Mouse (Mus musculus) frontal cortex, adult (tissue): Measurements from ENCODE around the gene Mat2a.
"Not testable (repeated sequence)": the region's sequence is repeated elsewhere in the genome, so short reads cannot be mapped to it uniquely, and the experiment has no call there.

Experiments used
- ATAC-seq: cut with Nextera tagmentation; 2 replicates; pipeline ENCODE4 v1.9.2; 2017; ENCODE audit warnings: mild to moderate bottlenecking, moderate library complexity, mixed read lengths; ENCODE audit not compliant: low TSS enrichment

Mat2a gene

DNA sequence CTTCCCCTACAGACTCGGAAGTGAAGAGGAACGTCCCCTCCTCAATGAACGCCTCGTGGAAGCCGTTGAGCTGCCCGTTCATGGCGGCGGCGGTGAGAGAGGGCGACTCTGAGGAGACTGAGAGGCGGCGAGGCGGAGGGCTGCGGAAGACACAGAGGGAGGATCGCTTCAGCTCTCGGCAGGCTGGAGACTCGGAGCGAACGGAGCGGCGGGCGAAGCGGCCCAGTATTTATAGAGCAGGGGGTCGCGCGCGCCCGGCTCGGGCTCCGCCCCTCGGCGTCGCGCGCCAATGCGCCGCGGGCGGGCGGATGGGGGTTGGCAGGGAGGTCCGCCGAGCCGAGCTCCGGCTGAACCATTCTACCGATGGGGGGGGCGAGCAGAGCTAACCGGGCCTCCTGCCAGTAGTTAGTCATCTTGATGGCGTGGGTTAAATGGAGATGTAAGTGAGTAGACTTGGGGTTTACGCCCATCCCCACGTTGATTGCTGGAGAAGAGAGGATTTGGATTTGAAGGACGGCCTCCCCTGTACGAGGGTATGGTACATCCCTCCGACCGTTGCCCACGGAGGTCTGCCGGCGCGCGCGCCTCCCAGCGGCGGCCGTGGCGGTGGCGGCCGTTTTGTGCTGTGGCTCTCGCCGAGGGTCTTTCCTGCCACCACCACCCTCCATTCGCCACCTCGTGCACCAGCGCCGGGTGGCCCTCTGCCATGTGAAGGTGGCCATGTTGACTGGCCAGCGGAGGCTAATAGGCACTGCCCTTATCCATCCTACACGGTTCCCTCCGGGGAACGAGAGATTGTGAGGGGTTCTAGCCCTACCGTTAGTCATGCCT is at the start of gene Mat2a:
Gene Mat2a, minus strand, starts transcription at position 204 of the 831 bp plus-strand sequence.
- ATAC-seq, result peak; percentile 85

GRCm38 (mm10) chr6:72488850-72489249 is 49.5 kb upstream of the Mat2a start:
- no peak for ATAC-seq

DNA sequence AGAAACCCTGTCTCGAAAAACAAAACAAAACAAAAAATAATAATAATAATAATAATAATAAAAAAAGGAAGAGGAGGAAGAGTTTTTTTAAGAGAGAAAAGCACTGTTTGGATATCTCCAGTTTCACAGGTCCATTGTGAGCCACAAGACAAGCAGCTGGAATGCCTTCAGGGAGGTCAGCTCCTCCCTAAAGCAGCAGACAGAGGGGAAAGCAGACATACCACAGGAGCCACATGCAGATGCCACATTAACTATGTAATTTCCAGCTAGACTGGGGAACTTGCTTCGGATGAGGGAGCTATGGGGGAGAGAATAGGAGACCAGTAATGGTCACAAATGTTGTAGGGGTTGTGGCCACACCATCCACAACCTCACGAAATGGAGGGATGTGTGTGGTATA is 47.9 kb upstream of the Mat2a start:
- ATAC-seq, result no peak

GRCm38 (mm10) chr6:72486307-72486706 is 46.9 kb upstream of the Mat2a start:
- ATAC-seq, result no peak

DNA sequence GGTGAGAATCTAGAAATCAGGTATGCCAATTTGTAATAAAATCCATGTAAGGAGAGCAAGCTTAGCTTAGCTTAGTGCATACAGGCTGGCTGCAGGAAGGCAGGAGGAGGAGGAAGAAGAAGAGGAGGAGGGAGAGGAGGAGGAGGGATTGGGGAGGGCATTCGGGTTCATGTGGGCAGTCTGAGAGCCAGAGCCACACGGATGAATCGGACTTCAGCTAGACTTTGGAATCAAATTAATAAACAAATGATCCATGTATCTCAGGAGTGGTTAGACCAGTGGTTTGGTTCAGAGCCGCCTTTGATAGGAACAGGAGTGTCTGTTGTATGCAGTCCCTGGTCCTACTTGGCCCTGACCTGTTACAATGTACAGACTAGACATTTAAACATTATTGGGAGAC is 45.5 kb upstream of the Mat2a start:
- no peak for ATAC-seq

DNA sequence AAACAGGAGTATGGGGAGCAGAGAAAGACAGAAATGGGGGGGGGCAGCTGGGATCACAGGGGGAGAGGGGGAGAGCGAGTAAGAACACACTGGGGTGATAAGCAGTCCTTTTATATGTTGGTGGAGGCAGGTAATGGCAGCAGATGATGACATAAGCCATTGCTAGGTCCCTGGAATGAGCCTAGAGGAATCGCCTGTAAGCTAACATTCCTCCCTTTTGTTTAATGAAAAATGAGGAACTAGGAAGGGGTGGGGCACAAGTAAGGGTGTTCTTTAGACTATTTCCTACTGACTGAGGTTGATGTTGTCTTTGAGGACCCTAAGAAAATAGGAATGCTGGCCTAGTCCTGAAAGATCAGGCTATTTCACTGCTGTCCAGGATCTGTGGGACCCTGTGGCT is 42.8 kb upstream of the Mat2a start:
- no peak for ATAC-seq

- no peak for ATAC-seq
These were observed 41.0 kb upstream of the Mat2a start for GRCm38 (mm10) chr6:72480422-72480702.

- ATAC-seq, result no peak
These were observed 40.5 kb upstream of the Mat2a start for GRCm38 (mm10) chr6:72479645-72480421.

DNA sequence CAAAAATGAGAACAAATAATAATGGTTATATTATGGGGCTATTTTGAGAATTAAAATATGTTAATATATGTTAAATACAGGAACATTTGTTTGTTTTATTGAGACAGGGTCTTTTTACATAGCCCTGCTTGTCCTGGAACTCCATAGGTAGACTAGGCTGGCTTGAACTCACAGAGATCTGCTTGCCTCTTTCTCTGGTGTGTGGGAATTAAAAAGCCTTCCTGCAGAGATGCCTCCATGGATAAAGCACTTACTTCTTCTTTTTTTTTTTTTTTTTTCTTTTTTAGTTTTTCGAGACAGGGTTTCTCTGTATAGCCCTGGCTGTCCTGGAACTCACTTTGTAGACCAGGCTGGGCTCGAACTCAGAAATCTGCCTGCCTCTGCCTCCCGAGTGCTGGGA is 39.3 kb upstream of the Mat2a start:
- ATAC-seq, result not testable (repeated sequence)

DNA sequence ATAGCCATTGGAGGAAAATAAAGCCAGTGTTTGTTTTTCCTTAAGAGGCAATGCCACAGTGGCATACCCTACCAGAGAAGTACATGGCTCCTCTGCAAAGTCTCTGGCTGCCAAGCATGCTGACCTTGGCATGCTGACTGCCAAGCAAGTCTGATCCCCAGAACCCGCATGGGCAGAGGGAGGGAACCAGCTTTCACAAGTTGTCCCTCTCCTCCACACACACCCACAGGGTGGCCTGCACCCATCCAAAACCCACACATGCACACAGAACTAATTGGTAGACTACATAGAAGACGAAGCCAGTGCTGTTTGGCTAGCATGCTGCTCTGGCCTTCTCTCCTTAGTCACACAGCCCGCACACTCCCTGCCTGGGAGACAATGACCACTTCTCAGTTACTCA is 38.3 kb upstream of the Mat2a start:
- ATAC-seq, result peak; percentile 36

GRCm38 (mm10) chr6:72476836-72477235 is 37.5 kb upstream of the Mat2a start:
- no peak for ATAC-seq

- peak; percentile 70 for ATAC-seq
These were observed 36.0 kb upstream of the Mat2a start for GRCm38 (mm10) chr6:72475221-72475985.

DNA sequence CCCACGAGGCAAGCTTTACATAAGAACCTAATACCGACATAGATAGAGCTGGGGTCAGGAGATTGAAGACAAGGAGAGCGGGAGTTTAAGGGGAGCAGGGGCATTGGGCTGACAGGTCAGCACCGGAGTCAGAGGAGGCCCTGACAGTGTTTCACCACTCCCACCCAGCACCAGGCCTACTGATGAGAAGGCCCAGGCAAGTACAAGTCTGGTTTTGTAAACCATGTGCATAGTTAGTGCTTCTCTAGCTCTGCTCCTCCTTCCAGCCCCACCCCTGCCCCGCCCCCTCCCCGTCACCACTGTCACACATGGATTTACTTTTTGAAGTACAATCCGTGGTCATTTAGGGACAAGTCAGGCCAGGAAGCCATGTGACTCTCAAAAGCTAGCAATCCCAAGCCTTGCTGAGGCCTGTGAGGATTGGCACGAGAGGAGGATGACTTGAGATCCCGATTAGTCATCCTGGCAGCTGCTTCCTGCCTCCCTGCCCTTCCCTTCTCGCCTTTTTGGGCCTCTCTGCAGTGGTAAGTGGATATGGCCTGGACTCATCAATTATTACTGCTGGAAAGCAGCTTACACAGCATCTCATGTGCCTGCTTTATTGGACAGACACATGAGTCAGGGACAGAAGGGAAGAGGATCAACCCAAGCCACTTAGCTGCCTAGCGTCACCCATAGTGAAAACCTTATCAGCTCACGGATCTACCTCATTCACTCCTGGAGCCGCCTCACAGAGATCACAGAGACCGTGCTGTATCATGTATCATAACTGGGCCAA is 34.1 kb upstream of the Mat2a start:
- peak; percentile 45; the same call in 1 of the 2 replicates for ATAC-seq

DNA sequence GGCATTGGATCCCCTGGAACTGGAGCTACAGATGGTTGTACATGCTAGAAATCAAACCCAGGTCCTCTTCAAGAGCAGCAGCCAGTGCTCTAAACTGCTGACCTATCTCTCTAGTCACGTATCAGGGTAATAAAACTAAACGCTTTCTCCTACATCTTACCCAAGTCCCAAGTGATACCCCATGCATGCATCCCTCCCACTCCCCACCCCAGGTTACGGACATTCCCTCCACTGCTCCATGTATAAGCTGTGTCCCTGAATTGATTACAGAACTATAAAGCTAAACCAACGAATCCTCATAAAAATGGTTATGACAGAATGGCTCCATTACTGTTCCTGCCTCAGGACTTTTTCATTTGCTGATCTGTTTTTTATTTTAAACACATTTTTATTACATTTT is 26.8 kb upstream of the Mat2a start:
- ATAC-seq, result no peak

- no peak for ATAC-seq
These were observed 26.2 kb upstream of the Mat2a start for GRCm38 (mm10) chr6:72465361-72466157.

- ATAC-seq, result not testable (repeated sequence)
These were observed 23.3 kb upstream of the Mat2a start for GRCm38 (mm10) chr6:72462550-72463257.

- no peak for ATAC-seq
These were observed 20.9 kb upstream of the Mat2a start for GRCm38 (mm10) chr6:72460036-72460801.

- ATAC-seq, result no peak
These were observed 19.6 kb upstream of the Mat2a start for GRCm38 (mm10) chr6:72458921-72459320.

DNA sequence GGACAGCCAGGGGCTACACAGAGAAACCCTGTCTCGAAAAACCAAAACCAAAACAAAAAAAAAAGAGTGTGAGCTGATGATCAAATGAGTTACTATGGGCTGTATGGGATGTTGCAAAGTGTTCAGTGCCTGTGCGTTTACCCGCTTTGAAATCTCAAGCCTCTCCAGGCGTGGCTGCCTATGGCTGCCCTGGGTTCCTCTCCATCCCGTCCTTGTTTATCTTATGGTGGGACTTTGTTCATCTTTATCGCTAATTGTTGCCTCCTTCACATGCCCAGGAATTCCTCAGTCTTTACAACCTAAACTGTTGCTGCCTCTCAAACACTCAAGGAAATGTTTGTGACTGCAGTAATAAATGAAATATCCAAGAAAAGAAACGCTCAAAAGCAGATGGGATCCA is 19.1 kb upstream of the Mat2a start:
- no peak for ATAC-seq
